Mouse (Mus musculus) olfactory bulb, adult 2 months (tissue): ENCODE measurements around the gene Hectd4.

ENCODE experiments used
- CTCF ChIP-seq: fragments of 200-500 bp; IDR thresholded peaks from 2 replicates; pipeline ENCODE4 v1.5.1; 2012; ENCODE audit warnings: low read depth, mild to moderate bottlenecking, low read length, moderate library complexity; ENCODE audit not compliant: insufficient read depth
- POLR2A ChIP-seq: fragments of 200-500 bp; IDR thresholded peaks from 2 replicates; pipeline ENCODE4 v1.6.1; 2012; ENCODE audit warnings: mild to moderate bottlenecking, low read depth, low read length, moderate library complexity; ENCODE audit not compliant: insufficient read depth

GRCm38 (mm10) chr5:121183269-121183668, 36.8 kb upstream of the Hectd4 start:
- TF ChIP-seq CTCF = no peak
- TF ChIP-seq POLR2A = no peak
